9 mouse cellular contexts compared by ENCODE assay signal in genomic region chr16:8736757-8737156, GRCm38 (mm10). TPM values are rescaled to one million over a fixed set of nuclear protein-coding genes. Genes with fewer than 3 reads are reported as not detected.
DNase-seq lines count a peak whose midpoint lies in the region; ATAC-seq and TF ChIP-seq lines count a peak whose summit lies in the region.
"Had no signal": no experiment of that assay in that cellular context is flagged by ENCODE, and none has a peak within 500 bp of the region (broad histone marks: within the 10 kb centered on the region; RNA-seq: fewer than 3 reads in every experiment).

No protein-coding gene starts in this region.

- 6% methylated on average over 7 of the region's 7 CpGs for WGBS in limb, embryonic 15.5 days
- 2% methylated on average over 7 of the region's 7 CpGs for WGBS in small intestine, adult 2 months

- no peak for TF ChIP-seq CTCF in small intestine, adult 2 months (IDR thresholded peaks at IDR 0.05; ENCODE audit: extremely low read depth, insufficient read length, insufficient replicate concordance, low read depth, low read length)

- ATAC-seq in megakaryocyte, adult 5-6 weeks (ENCODE audit: poor library complexity, severe bottlenecking), result no peak
- 0 out of 2 replicates have a peak, but pooled peaks have one; percentile 20 for ATAC-seq in erythroblast, adult 5-6 weeks (replicated peaks; ENCODE audit: low FRiP score, poor library complexity, severe bottlenecking)
- no peak for ATAC-seq in limb, embryonic 15.5 days (ENCODE audit: insufficient number of reproducible peaks, low FRiP score, low TSS enrichment, low read depth)

- H3K9ac ChIP-seq in limb, embryonic 15.5 days, result peak overlapping the region; percentile 87; the same call in 1 of the 2 replicates

- no peak for DNase-seq in frontal cortex, adult 2 months (ENCODE audit: extremely low spot score in 1 of 2, low spot score in 1 of 2)
- no peak for DNase-seq in gastrocnemius, postnatal 10 days
- no peak for DNase-seq in lung, adult 18-20 months
- DNase-seq: cerebellum, adult 8-10 months had no signal

- peaks cover 24% of the 10 kb centered on the region for H3K36me3 ChIP-seq in megakaryocyte, embryonic 14.5 days (replicated peaks; ENCODE audit: low read length)
- no peaks in the 10 kb centered on the region for H3K36me3 ChIP-seq in limb, embryonic 15.5 days
- no peaks in the 10 kb centered on the region for H3K36me3 ChIP-seq in small intestine, adult 2 months (ENCODE audit: control insufficient read depth, insufficient read depth, low read length)

- H3K9me3 ChIP-seq in megakaryocyte, embryonic 14.5 days, result no peaks in the 10 kb centered on the region
- no peaks in the 10 kb centered on the region for H3K9me3 ChIP-seq in limb, embryonic 15.5 days

- H3K27ac ChIP-seq in limb, embryonic 15.5 days, result no peak overlapping the region
- H3K27ac ChIP-seq in small intestine, adult 2 months (ENCODE audit: insufficient read depth, low read depth, low read length), result no peak overlapping the region

- H3K4me2 ChIP-seq in limb, embryonic 15.5 days, result peak overlapping the region; percentile 70

- H3K27me3 ChIP-seq in megakaryocyte, embryonic 14.5 days (replicated peaks), result no peaks in the 10 kb centered on the region
- H3K27me3 ChIP-seq in limb, embryonic 15.5 days, result no peaks in the 10 kb centered on the region
- no peaks in the 10 kb centered on the region for H3K27me3 ChIP-seq in small intestine, adult 2 months (ENCODE audit: control insufficient read depth, insufficient read depth, low read length)

- peak overlapping the region; percentile 95 for H3K4me3 ChIP-seq in megakaryocyte, embryonic 14.5 days (replicated peaks)
- H3K4me3 ChIP-seq in limb, embryonic 15.5 days, result peak overlapping the region; percentile 97
- peak overlapping the region; percentile 96 for H3K4me3 ChIP-seq in small intestine, adult 2 months (ENCODE audit: low read depth, low read length)

- no peak for TF ChIP-seq POLR2A in small intestine, adult 2 months (IDR thresholded peaks at IDR 0.05; ENCODE audit: low read depth, low read length)

- peaks cover 71% of the 10 kb centered on the region for H3K4me1 ChIP-seq in megakaryocyte, embryonic 14.5 days
- peaks cover 32% of the 10 kb centered on the region for H3K4me1 ChIP-seq in limb, embryonic 15.5 days
- H3K4me1 ChIP-seq in small intestine, adult 2 months (ENCODE audit: control insufficient read depth, insufficient read depth, insufficient read length, low read length), result peaks cover 19% of the 10 kb centered on the region; the same call in 1 of the 2 replicates

RNA-seq across cellular contexts. Expression of gene Usp7, which starts 55.4 kb away (rescaled TPM):
- polyA plus RNA-seq in megakaryocyte, embryonic 14.5 days (2012; ENCODE audit: insufficient read depth, low replicate concordance), result 4.5 and 8.0 TPM in 2 replicates
- total RNA-seq in megakaryocyte, adult 5-6 weeks (2015), result 127 and 132 TPM in 2 replicates
- 122 and 137 TPM in 2 replicates for total RNA-seq in megakaryocyte, adult 5-6 weeks (2017)
- total RNA-seq in erythroblast, adult 5-6 weeks (2015; ENCODE audit: low replicate concordance), result 545 and 592 TPM in 2 replicates
- total RNA-seq in erythroblast, adult 5-6 weeks (2017; ENCODE audit: low replicate concordance), result 1,042 and 1,164 TPM in 2 replicates
- 27.8 and 28.9 TPM in 2 replicates for polyA plus RNA-seq in limb, embryonic 15.5 days (2015; fragmentation: Nextera tagmentation; extraction: Ambion mirVana)
- 5.5 and 11.1 TPM in 2 replicates for polyA plus RNA-seq in small intestine, adult 2 months (2012; rRNA removed)
- 110 and 118 TPM in 2 replicates for polyA plus RNA-seq in frontal cortex, adult 2 months (2012; rRNA removed)
- 10 to 100 TPM; 57.8 to 67.7 TPM for total RNA-seq in gastrocnemius, postnatal 10 days (2021)

RNA-seq across cellular contexts. Expression of gene Gm5767, which starts 56.2 kb away (rescaled TPM):
- polyA plus RNA-seq in megakaryocyte, embryonic 14.5 days (2012; ENCODE audit: insufficient read depth, low replicate concordance), result not detected in 2 replicates
- total RNA-seq in megakaryocyte, adult 5-6 weeks (2015), result not detected in 2 replicates
- not detected in 2 replicates for total RNA-seq in megakaryocyte, adult 5-6 weeks (2017)
- not detected in 2 replicates for total RNA-seq in erythroblast, adult 5-6 weeks (2015; ENCODE audit: low replicate concordance)
- not detected in 2 replicates for total RNA-seq in erythroblast, adult 5-6 weeks (2017; ENCODE audit: low replicate concordance)
- polyA plus RNA-seq in limb, embryonic 15.5 days (2015; fragmentation: Nextera tagmentation; extraction: Ambion mirVana), result 0.32 TPM in 1 of 2 replicates, not detected in the other
- polyA plus RNA-seq in small intestine, adult 2 months (2012; rRNA removed), result 0.42 TPM in 1 of 2 replicates, not detected in the other
- 0.80 TPM in 1 of 2 replicates, not detected in the other for polyA plus RNA-seq in frontal cortex, adult 2 months (2012; rRNA removed)
- not detected for total RNA-seq in gastrocnemius, postnatal 10 days (2021)
